Mouse (Mus musculus) megakaryocyte, embryonic 14.5 days (primary cell): ENCODE results near the gene Psmc4. TPM values are rescaled to one million over a fixed set of nuclear protein-coding genes. Genes with fewer than 3 reads are reported as not detected.
A peak's percentile ranks its signal among the peaks of the same experiment; 100 is the strongest.

Experiments used
- H3K27me3 ChIP-seq: replicated peaks from 2 replicates; pipeline ENCODE3; 2012; ENCODE audit warnings: inconsistent platforms
- H3K36me3 ChIP-seq: replicated peaks from 2 replicates; pipeline ENCODE3; 2012; ENCODE audit warnings: low read length, inconsistent platforms, mixed read lengths
- H3K4me1 ChIP-seq: 2 replicates; pipeline ENCODE4 v1.6.1; 2012; ENCODE audit warnings: inconsistent platforms
- H3K4me3 ChIP-seq: replicated peaks from 2 replicates; pipeline ENCODE3; 2012; ENCODE audit warnings: moderate library complexity, mild to moderate bottlenecking, inconsistent platforms
- H3K9me3 ChIP-seq: 2 replicates; pipeline ENCODE4 v1.6.1; 2012; ENCODE audit warnings: inconsistent platforms
- FLI1 ChIP-seq: IDR thresholded peaks from 2 replicates; pipeline ENCODE4 v1.6.1; 2012; ENCODE audit warnings: low read length, inconsistent platforms, mixed read lengths
- GATA1 ChIP-seq: IDR thresholded peaks from 3 replicates; pipeline ENCODE4 v1.6.1; 2012; ENCODE audit warnings: mixed read lengths, low read length, inconsistent platforms, borderline replicate concordance
- polyA plus RNA-seq: library from polyadenylated mRNA; stranded (reverse); fragments of >175 nt; gene quantifications from 2 replicates; pipeline ENCODE4 v1.2.3, GENCODE M21; 2012; ENCODE audit warnings: low replicate concordance; ENCODE audit not compliant: insufficient read depth

Gene Psmc4
- polyA plus RNA-seq, 1 experiment: 91.6 TPM

- H3K4me3 ChIP-seq: no peak overlapping the region
Observed at GRCm38 (mm10) chr7:28053046-28053930, 3.4 kb upstream of the Psmc4 start.

GRCm38 (mm10) chr7:28050584-28050983, 683 bp upstream of the Psmc4 start:
- Histone ChIP-seq H3K36me3 (peaks cover 36% of the 10 kb centered on the region), H3K9me3 (0 out of 2 replicates have a peak, but pooled peaks cover 3% of the 10 kb centered on the region), H3K27me3 (peaks cover 4% of the 10 kb centered on the region), H3K4me3 (peak overlapping the region; percentile 62), H3K4me1 (peaks cover 40% of the 10 kb centered on the region)
- TF ChIP-seq FLI1 (no peak), GATA1 (no peak)

More at GRCm38 (mm10) chr7:28053046-28053930, 3.4 kb upstream of the Psmc4 start:
- peaks cover 8% of the 10 kb centered on the region for H3K36me3 ChIP-seq
- H3K4me1 ChIP-seq: peaks cover 19% of the 10 kb centered on the region
- no peak for TF ChIP-seq FLI1
- TF ChIP-seq GATA1: no peak
- H3K27me3 ChIP-seq: peaks cover 7% of the 10 kb centered on the region
- 0 out of 2 replicates have a peak, but pooled peaks cover 3% of the 10 kb centered on the region for H3K9me3 ChIP-seq

- Histone ChIP-seq H3K4me1 (peaks cover 33% of the 10 kb centered on the region), H3K36me3 (peaks cover 96% of the 10 kb centered on the region), H3K4me3 (no peak overlapping the region), H3K9me3 (no peaks in the 10 kb centered on the region), H3K27me3 (no peaks in the 10 kb centered on the region)
- no peak for TF ChIP-seq FLI1
- no peak for TF ChIP-seq GATA1
Observed at GRCm38 (mm10) chr7:28044524-28044923, 5.4 kb downstream of the Psmc4 start.

GRCm38 (mm10) chr7:28014445-28014810, 35.5 kb downstream of the Psmc4 start:
- TF ChIP-seq FLI1 (no peak), GATA1 (no peak)
- H3K27me3 ChIP-seq: peaks cover 2% of the 10 kb centered on the region
- H3K4me1 ChIP-seq: peaks cover 12% of the 10 kb centered on the region
- peak overlapping the region; percentile 97 for H3K4me3 ChIP-seq
- peaks cover 6% of the 10 kb centered on the region for H3K9me3 ChIP-seq
- H3K36me3 ChIP-seq: peaks cover 21% of the 10 kb centered on the region

DNA sequence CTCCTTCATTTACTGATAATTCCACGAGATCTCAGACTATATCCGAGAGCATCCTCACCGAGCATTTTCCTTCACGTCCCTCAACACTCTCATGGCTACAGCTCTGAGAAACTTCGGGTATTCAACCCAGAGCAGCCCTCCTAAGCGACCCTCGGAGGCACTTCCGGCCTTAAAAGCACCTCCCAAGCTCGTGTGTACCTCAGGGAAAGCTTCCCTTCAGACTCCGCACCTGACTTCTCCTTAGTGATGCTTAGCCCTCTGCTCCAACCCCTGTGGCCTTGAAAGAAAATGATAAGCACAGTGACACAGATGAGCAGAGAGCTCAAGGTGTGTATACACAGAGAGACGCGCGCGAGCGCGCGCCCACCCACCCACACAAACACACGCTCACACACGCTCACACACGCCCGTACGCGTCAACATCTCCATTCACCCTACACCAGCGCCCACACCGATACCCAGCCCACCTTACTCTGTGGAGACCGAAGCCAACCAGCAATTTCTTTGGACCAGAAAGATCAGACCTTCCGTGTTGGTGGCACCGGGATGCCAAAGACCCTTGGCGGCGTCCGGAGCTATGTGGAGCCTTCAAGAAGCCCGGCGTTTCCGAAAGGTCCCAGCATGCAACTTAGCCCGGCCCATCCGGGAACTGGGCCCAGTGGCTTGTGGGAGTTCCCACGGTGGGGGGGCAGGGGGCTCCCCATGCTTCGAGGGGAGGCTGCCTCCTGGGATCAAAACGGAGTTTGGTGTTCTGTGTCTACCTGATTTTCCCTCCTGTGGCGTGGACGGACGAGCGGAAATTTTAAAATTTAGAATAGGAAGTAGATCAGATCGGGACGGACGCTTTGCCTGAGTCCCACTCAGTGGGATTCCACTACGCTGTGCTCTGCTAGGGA, 36.1 kb downstream of the Psmc4 start, which contains the start of gene Zfp850:
Gene Zfp850 (minus strand): TSS at position 567 of the 896 bp plus-strand sequence.
- H3K4me3 ChIP-seq: peak within 1 kb of the TSS; percentile 97
- peaks cover 4% of the 10 kb centered on the region for H3K9me3 ChIP-seq
- peaks cover 12% of the 10 kb centered on the region for H3K4me1 ChIP-seq
- TF ChIP-seq GATA1: no peak
- no peak for TF ChIP-seq FLI1
- peaks cover 27% of the 10 kb centered on the region for H3K36me3 ChIP-seq
- H3K27me3 ChIP-seq: peaks cover 2% of the 10 kb centered on the region

DNA sequence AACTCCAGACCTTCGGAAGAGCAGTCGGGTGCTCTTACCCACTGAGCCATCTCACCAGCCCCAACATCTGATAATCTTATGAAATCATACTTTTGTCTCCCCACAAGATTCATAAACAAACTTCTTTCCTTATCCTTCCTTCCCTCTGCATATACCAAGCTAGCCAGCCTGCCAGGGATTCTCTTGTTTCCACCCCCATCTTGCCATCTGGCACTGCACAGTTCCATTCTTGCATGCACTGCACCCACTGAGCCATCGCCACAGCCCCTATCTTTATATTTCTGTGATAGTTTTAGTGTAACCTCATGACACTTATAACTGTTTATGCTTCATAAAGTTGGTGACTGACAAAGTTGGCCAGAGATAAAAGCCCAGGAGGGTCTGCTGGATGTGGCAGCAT, 39.6 kb downstream of the Psmc4 start:
- peaks cover 56% of the 10 kb centered on the region for H3K36me3 ChIP-seq
- TF ChIP-seq FLI1 (no peak), GATA1 (no peak)
- no peaks in the 10 kb centered on the region for H3K27me3 ChIP-seq
- H3K4me3 ChIP-seq: no peak overlapping the region
- peaks cover 12% of the 10 kb centered on the region for H3K4me1 ChIP-seq
- no peaks in the 10 kb centered on the region for H3K9me3 ChIP-seq

Other genes starting within 250 kb of the Psmc4 start
- gene Zfp626, start 242.9 kb downstream of the Psmc4 start, polyA plus RNA-seq: 0.03 TPM in 1 of 2 replicates, not detected in the other
- gene Zfp59, start 211.5 kb downstream of the Psmc4 start, polyA plus RNA-seq: not detected in 2 replicates
- not detected in 2 replicates for gene Zfp607a, start 192.6 kb downstream of the Psmc4 start, polyA plus RNA-seq
- 0.67 TPM in 1 of 2 replicates, not detected in the other for gene Zfp974, start 120.6 kb downstream of the Psmc4 start, polyA plus RNA-seq
- 0.16 TPM in 1 of 2 replicates, not detected in the other for gene Zfp780b, start 70.9 kb downstream of the Psmc4 start, polyA plus RNA-seq
- gene Zfp850, start 36.0 kb downstream of the Psmc4 start, polyA plus RNA-seq: 0.08 and 0.26 TPM in 2 replicates
- 0.04 TPM in 1 of 2 replicates, not detected in the other for gene Fcgbp, start 21.1 kb upstream of the Psmc4 start, polyA plus RNA-seq
- not detected in 2 replicates for gene 9530053A07Rik, start 79.4 kb upstream of the Psmc4 start, polyA plus RNA-seq
- gene Fbl, start 119.6 kb upstream of the Psmc4 start, polyA plus RNA-seq: 156 and 233 TPM in 2 replicates
- 49.2 and 72.9 TPM in 2 replicates for gene Dyrk1b, start 129.4 kb upstream of the Psmc4 start, polyA plus RNA-seq
- gene Eid2, start 217.8 kb upstream of the Psmc4 start, polyA plus RNA-seq: 8.1 and 12.2 TPM in 2 replicates
- 7.4 and 27.7 TPM in 2 replicates for gene Eid2b, start 227.6 kb upstream of the Psmc4 start, polyA plus RNA-seq
- gene Selenov, start 241.1 kb upstream of the Psmc4 start, polyA plus RNA-seq: not detected in 2 replicates